Mouse (Mus musculus) layer of hippocampus, postnatal 14 days (tissue): ENCODE data around the gene Gsdme. TPM values are rescaled to one million over a fixed set of nuclear protein-coding genes. Genes with fewer than 3 reads are reported as not detected.

ENCODE experiments used
- DNase-seq, 2 experiments: peaks; one replicate each; pipeline ENCODE4 v3.0.0; 2021 to 2022; ENCODE audit warnings: low spot score in 2 of 2, mixed read lengths in 1 of 2
- long read RNA-seq, 2 experiments: library from polyadenylated mRNA; stranded (forward); transcript quantifications; one replicate each; pipeline ENCODE4 v2.0.0; 2021
- total RNA-seq, 2 experiments: library from RNA; stranded (reverse); gene quantifications; 2 replicates each; pipeline ENCODE4 v1.2.3; 2021

Gsdme gene
- 10 to 100 TPM; 11.6 to 12.7 TPM for total RNA-seq
- long read RNA-seq, experiment 1, full-length matches to known transcripts = 10 of 60 reads
- long read RNA-seq, experiment 1, partial matches to known transcripts = 4 of 60 reads
- long read RNA-seq, experiment 1, other reads (novel, unspliced or antisense) = 46 of 60 reads
- long read RNA-seq, experiment 2, full-length matches to known transcripts = 13 of 97 reads
- long read RNA-seq, experiment 2, partial matches to known transcripts = 3 of 97 reads
- long read RNA-seq, experiment 2, other reads (novel, unspliced or antisense) = 81 of 97 reads

- no peak for DNase-seq
These were observed at the start of gene Gsdme for GRCm38 (mm10) chr6:50263670-50264069. TSS of gene Gsdme (minus strand) at chr6:50263862.

GRCm38 (mm10) chr6:50312647-50313046 is 49.0 kb upstream of the Gsdme start:
- peak; percentile 67 to 72 for DNase-seq

- DNase-seq = peak; percentile 52 to 66
These were observed 45.4 kb upstream of the Gsdme start for GRCm38 (mm10) chr6:50309019-50309418.

- no peak for DNase-seq
These were observed 43.0 kb upstream of the Gsdme start for GRCm38 (mm10) chr6:50306625-50307024.

- DNase-seq = peak; percentile 81 to 86
These were observed 41.4 kb upstream of the Gsdme start for GRCm38 (mm10) chr6:50304949-50305491.

GRCm38 (mm10) chr6:50301121-50301520 is 37.5 kb upstream of the Gsdme start:
- DNase-seq = no peak

- DNase-seq = no peak
These were observed 37.0 kb upstream of the Gsdme start for GRCm38 (mm10) chr6:50300622-50301021.

GRCm38 (mm10) chr6:50299071-50299470 is 35.4 kb upstream of the Gsdme start:
- no peak for DNase-seq

- DNase-seq = no peak
These were observed 34.0 kb upstream of the Gsdme start for GRCm38 (mm10) chr6:50297671-50298070.

GRCm38 (mm10) chr6:50295136-50295535 is 31.5 kb upstream of the Gsdme start:
- no peak for DNase-seq

GRCm38 (mm10) chr6:50294128-50294527 is 30.5 kb upstream of the Gsdme start:
- peak; percentile 73 to 87 for DNase-seq

- DNase-seq = no peak
These were observed 28.0 kb upstream of the Gsdme start for GRCm38 (mm10) chr6:50291650-50292049.

GRCm38 (mm10) chr6:50286881-50287280 is 23.2 kb upstream of the Gsdme start:
- DNase-seq = no peak

- no peak for DNase-seq
These were observed 16.0 kb upstream of the Gsdme start for GRCm38 (mm10) chr6:50279642-50280041.

- no peak for DNase-seq
These were observed 10.3 kb upstream of the Gsdme start for GRCm38 (mm10) chr6:50273947-50274346.

GRCm38 (mm10) chr6:50273416-50273815 is 9.8 kb upstream of the Gsdme start:
- no peak for DNase-seq

- DNase-seq = no peak
These were observed 1.4 kb downstream of the Gsdme start for GRCm38 (mm10) chr6:50262310-50262709.

- no peak for DNase-seq
These were observed 1.8 kb downstream of the Gsdme start for GRCm38 (mm10) chr6:50261922-50262261.

- DNase-seq = peak; percentile 73 to 81
These were observed 2.3 kb downstream of the Gsdme start for GRCm38 (mm10) chr6:50261201-50261921.

GRCm38 (mm10) chr6:50255356-50255755 is 8.3 kb downstream of the Gsdme start:
- no peak for DNase-seq

GRCm38 (mm10) chr6:50254723-50255184 is 8.9 kb downstream of the Gsdme start:
- DNase-seq = no peak

- no peak for DNase-seq
These were observed 11.0 kb downstream of the Gsdme start for GRCm38 (mm10) chr6:50252690-50253089.
